Mouse (Mus musculus) cerebellum, adult 8-10 months (tissue): ENCODE results near the gene Apc2.
"Not testable (repeated sequence)": the region's sequence is repeated elsewhere in the genome, so short reads cannot be mapped to it uniquely, and the experiment has no call there.

Source experiments
- DNase-seq: peaks from one replicate; pipeline ENCODE4 v3.0.0; 2022

Gene Apc2

DNA sequence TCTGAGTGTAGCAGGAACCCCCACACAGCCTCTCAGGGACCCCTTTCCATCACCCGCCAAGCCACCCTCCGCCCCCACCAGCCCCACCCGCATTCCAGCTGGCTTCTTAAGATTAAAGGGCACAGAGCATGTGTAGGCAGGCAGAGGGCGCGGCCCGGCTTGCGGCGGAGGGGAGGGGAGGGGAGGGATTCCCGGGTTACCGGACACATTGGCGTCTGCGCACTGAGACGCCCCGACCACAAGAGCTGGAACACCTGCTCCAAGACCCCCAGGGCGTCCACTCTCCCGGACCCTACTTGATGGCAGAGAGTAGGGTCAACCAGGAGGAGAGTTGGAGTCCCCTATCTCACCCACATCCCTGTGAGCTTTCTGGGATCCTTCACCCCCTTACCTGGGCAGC lies 49.3 kb downstream of the Apc2 start:
- no peak for DNase-seq

DNA sequence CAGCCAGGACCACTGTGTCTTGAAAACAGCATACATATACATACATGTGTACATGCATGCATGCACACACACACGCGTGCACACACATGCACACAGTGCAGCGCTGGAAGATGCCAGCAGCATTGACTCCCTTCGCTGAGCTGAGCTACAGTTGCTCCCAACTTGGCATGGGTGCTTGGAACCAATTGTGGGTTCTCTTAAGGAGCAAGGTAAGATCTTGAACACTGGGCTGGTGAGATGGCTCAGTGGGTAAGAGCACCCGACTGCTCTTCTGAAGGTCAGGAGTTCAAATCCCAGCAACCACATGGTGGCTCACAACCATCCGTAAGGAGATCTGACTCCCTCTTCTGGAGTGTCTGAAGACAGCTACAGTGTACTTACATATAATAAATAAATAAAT lies 50.2 kb downstream of the Apc2 start:
- DNase-seq: not testable (repeated sequence)

DNA sequence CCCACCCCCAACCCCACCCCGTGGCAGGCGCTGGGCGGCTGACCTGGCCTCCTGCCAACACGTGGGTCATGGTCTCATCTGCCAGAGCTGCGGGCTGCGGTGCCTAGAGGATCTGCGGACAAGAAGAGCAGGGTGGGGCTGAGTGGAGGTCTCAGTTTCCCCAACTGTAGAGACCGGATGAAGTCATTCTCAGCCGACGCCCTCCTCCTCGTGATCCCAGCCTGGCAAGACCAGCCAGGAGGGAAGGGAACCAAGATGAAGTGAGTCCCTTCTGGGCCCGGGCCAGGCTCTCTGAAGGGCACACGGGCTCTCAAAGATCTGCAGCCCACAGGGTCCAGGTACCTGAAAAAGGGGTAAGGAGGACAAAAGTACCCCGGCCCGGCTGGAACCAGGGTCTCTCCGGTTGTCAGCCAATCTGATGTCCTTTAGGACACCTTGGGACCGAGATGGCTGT lies 51.8 kb downstream of the Apc2 start:
- no peak for DNase-seq

DNA sequence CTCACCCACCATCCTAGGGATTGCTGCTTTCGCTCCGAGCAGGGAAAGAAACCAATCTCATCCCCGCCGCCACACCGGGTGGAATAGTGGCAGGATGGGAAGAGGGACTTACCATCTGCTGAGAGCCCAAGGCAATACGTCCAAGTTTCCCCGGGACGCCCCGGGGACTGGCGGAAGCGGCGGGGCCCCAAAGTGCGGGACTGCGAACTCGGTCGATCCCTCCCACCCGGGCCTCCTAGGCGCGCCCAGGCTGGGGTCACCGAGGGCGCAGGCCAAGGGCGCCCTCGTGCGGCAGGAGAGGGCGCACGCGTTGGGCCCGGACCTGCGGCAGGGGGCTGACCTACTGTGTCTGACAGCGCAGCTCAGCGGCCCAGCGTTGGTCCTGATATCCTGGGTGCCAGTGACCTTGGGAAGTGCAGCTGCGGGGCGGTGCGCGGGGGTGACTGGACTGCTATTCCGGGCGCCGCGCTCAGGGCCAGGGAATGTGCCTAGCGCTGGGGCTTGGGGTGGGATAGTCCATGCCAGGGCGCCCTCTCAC lies 52.5 kb downstream of the Apc2 start, which contains the start of gene Adamtsl5:
Gene Adamtsl5, minus strand, starts transcription at position 169 of the 538 bp plus-strand sequence.
- DNase-seq: no peak

DNA sequence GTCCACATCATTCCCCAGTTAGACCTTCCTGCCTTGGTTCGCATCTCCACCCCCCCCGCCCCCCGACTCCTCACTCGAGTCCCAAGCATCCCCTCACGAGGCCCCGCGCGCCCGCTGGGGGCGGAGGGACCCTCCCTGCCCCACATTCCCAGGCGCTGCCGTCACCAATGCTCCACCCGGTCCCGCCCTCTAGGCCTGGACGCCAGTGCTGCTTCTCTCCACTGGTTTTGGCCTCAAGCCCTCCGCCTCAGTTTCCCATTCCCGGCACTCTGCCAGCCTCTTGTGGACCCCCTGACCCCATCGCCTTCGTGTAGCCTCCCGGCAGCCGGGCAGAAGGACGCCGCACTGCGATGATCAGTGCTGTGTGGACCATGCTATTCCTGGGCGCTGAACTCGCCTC lies 53.2 kb downstream of the Apc2 start:
- no peak for DNase-seq

DNA sequence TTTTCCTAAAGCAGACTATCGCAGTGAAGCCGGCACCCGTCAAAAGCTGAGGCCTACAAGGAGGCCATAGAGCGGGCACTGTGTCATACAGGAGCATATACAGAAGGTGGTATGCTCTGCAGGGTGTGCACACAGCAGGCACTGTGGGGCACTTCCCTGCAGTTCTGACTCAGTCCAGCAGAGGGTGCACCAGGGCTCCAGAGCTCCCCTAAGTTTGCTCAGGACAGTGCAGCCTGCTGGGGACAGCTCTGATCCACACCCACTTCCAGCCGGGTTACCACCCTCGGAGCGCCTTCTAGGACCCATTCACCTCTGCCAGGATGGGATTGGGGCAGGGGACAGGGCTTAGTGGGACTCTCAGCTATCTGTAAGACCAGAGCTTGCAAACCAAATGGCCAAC lies 54.5 kb downstream of the Apc2 start:
- DNase-seq: peak; percentile 90

DNA sequence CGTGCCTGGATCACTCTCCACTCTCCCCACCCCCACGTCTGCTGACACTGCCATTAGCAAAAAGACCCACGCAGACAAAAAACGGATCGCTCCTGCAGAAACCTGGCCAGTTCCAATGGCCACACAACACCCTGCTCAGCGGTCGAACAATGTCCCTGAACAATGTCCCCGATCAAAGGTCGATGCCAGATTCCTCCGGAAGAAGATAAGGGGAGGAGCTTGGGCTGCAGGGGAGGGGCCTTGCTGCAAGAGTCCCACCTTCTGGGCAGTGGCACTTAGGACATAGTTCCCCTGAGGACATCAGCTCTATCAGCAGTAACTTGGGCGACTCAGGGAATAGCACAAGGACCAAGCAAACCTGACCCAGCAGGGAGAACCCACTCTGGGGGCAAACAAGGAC lies 56.1 kb downstream of the Apc2 start:
- no peak for DNase-seq

DNA sequence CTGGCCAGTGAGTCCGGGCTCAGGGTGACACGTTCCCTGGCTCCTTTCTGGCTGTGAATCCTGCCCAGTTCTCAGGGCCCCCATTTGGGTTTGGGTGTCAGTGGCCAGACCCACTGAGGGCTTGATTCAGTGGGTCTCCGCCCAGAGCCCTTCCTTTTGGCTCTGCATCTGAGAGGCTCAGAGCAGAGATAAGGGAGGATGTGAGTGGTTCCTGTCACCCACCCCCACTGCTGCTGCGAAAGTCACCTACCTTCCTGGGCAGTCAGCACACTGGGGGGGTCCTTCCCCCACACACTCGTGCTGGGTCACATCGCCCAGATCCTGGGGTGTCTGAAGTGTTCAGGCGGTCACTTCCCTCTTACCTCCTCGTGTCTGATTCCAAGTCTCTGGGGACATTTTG lies 57.0 kb downstream of the Apc2 start:
- no peak for DNase-seq

DNA sequence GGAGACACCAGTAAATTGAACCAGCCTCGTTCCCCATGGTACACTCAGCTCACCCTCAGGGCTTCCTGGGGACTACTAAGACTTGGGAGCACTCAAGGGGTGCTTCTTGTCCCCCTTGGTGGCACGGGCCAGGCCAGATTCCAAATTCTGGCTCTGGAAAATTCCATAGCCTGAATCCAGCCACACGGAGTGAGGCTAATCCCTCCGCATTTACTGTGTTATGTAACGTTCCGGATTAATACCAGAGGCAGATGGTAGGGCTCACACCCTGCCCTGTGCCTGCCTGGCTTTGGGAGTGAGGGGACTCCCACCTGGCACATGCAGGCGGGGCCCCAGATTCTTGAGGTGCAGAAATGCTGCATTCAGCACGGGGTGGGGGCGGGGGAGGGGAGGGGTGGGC lies 59.7 kb downstream of the Apc2 start:
- DNase-seq: peak; percentile 76

DNA sequence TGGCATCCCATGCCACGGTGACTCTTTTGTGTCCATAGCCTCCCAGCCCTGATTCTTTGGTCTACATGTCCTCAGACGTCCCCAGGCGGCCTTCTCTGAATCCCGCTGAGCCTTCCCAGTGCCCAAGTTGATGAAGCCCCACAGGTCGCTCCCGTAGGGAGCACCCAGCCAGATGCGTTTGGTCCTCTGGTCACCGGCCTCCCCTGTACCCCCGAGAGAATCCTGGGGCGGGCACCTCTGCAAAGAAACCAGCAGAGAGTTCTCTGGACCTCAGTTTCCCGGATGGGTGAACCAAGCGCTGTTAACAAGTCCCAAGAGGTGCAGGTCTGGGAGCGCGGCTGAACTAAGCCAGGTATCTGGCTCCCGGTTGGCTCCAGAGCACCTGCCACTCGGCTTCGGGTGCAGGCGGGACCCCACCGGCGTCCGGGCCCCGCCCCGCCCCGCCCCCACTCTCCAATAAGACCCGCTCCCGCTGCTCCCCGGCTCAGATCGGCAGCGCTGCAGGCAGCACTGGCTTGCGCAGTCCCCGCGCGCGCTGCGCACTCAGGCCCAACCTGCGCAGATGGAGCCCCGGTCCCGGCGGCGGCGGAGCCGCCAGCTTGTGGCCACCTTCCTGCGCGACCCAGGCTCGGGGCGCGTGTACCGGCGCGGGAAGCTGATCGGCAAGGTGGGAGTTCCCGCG lies 60.4 kb downstream of the Apc2 start, which contains the start of gene Plk5:
Gene Plk5, plus strand, starts transcription at position 459 of the 682 bp plus-strand sequence.
- peak; percentile 72 for DNase-seq

DNA sequence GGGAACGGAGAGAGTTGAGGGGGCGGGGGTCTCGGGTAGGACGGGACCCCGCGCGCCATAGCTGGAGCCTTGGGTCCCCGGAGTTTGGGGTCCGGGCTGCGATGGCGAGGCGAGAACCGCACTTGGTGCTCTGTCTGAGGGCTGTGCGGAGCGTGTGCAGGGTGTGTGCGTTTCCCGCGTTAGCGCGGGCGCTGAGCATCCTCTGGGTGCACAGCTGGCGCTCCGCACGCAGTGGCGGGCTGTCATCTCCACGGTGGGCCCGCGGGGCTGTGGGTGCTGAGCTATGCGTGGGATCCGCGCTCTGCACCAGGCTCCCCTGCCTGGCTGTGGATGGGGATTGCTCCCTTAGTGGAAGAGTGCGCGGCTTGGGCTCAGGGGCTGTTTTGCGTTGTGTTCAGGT lies 61.0 kb downstream of the Apc2 start:
- no peak for DNase-seq

DNA sequence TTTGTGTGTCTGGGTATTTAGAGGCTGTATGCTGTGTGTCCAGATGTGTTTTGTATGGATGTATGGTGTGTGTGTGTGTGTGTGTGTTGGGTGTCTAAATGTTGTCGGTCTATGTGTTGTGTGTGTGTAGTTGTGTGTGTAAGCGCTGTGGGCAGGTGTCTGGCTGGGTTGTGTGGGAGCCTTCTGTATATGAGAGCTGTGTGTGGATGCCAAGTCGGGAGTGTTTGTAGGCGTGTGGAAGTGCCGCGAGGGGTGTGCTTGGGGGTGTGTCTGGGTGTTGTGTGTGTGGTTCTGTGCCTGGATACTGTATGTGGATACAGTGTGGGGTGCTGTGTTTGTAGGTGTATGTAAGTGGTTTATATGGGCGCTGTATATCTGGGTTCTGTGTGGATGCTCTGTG lies 61.6 kb downstream of the Apc2 start:
- no peak for DNase-seq

DNA sequence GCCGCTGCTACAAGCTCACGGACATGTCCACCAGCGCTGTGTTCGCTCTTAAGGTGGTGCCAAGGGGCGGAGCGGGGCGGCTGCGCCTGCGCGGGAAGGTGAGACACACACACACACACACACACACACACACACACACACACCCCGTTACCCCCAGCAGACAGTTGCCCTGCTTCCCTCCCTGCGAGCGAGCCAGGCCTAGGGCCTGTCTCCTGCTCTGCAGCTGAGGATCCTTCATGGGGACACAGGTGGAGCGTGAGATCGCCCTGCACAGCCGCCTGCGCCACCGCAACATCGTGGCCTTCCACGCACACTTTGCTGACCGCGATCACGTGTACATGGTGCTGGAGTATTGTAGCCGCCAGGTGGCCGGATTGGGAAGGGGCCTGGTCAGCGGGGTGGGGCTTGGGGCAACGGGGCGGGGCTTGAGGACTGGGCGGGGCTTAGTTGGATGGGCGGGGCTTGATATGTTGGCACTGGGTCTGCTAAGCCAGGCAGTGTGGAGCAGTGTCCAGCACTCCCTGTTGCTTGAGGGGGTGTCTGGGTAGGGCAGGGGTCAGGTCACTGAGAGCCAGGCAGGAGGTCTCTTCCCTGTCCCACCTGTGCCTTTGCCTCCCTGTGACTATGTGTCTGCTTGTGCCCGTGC lies 62.3 kb downstream of the Apc2 start:
- peak; percentile 77 for DNase-seq

DNA sequence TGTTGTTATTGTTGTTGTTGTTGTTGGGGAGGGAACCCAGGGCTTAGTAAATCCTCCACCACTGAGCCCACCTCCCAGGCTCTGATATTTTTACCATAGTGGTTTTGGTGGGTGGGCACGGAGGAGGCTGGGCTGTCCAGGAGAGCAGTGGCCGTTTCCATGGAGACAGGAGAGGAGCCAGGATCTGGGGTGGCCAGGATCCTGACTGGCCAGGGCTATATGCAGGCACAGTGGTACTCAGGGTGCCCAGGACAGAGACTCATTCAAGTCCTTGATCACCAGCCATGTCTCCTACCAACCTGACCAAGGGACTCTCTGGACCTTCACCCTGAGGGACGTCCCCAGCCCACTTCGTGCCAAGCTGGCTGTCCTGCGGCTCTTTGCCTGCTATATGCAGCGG lies 68.0 kb downstream of the Apc2 start:
- no peak for DNase-seq

DNA sequence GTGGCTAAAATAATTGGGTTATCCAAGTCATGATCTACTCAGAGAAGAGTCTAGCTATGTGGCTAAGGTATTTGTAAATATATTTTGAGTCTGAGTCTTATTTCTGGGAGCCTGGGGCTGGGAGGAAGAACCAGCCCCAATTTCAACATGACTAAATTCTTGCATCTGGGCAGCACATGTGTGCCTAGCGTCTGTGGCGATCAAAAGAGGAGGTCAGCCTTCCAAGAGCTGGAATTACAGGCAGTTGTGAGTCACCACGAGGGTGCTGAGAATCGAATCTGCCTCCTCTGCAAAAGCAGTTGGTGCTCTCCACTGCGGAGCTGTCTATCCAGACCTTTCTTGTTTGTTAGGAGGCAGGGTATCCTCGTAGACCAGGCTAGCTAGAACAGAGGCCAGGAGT lies 70.0 kb downstream of the Apc2 start:
- no peak for DNase-seq
